In the genomic region with DNA sequence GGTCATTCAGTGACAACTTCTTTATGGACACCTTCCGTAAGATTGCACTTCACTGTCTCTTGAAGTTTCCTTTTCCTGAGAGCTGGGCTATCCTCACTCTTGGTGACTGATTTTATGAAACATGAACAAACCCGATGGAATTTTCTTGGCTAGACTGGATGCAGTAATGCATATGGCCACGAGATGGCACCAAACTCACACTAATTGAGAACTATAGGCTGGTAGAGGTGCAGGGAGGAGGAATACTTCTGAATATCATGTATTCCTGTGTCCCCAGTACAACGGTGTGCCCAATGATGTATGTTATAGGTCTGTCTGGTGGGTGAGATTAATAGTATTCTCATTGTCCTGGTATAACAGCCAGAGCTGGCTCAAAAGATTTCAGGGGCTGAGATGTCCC, we compare ENCODE assay signal across 9 mouse cellular contexts. TPM values are rescaled to one million over a fixed set of nuclear protein-coding genes. Genes with fewer than 3 reads are reported as not detected.
DNase-seq lines count a peak whose midpoint lies in the region; ATAC-seq and TF ChIP-seq lines count a peak whose summit lies in the region.
"Had no signal": no experiment of that assay in that cellular context is flagged by ENCODE, and none has a peak within 500 bp of the region (broad histone marks: within the 10 kb centered on the region; RNA-seq: fewer than 3 reads in every experiment).

No protein-coding gene starts in this region.

- DNase-seq in c-Kit-positive CD71-negative TER-119-negative erythroid progenitor cells, embryonic 14.5 days (ENCODE audit: low read depth), result peak; percentile 40
- peak; percentile 75 for DNase-seq in forebrain, embryonic 11.5 days (ENCODE audit: low spot score)
- DNase-seq in heart, postnatal 14 days, result peak; percentile 70 to 83
- DNase-seq in kidney, postnatal 4 days, result peak; percentile 81 to 84
- peak; percentile 60 for DNase-seq in liver, postnatal 0 days
- DNase-seq in thymus, postnatal 25 days, result peak; percentile 69

- H3K9ac ChIP-seq in forebrain, embryonic 11.5 days (ENCODE audit: low read length), result no peak overlapping the region
- H3K9ac ChIP-seq in liver, postnatal 0 days (replicated peaks), result no peak overlapping the region
- H3K9ac ChIP-seq in neural tube, embryonic 14.5 days (replicated peaks; ENCODE audit: low read depth, low read length), result no peak overlapping the region

- no peak for TF ChIP-seq EP300 in liver, postnatal 0 days (IDR thresholded peaks at IDR 0.05; ENCODE audit: low read depth)

- H3K4me3 ChIP-seq in E14TG2a.4 (replicated peaks; ENCODE audit: low read length), result no peak overlapping the region
- H3K4me3 ChIP-seq in forebrain, embryonic 11.5 days (ENCODE audit: low read depth, low read length), result no peak overlapping the region
- no peak overlapping the region for H3K4me3 ChIP-seq in liver, postnatal 0 days (ENCODE audit: low read depth, low read length)
- no peak overlapping the region for H3K4me3 ChIP-seq in neural tube, embryonic 14.5 days (ENCODE audit: low read depth, low read length)

- H3K36me3 ChIP-seq in E14TG2a.4 (ENCODE audit: insufficient read depth, low read length), result no peaks in the 10 kb centered on the region
- H3K36me3 ChIP-seq in forebrain, embryonic 11.5 days (ENCODE audit: control insufficient read depth, insufficient read depth, low read length), result no peaks in the 10 kb centered on the region
- H3K36me3 ChIP-seq in liver, postnatal 0 days (replicated peaks; ENCODE audit: insufficient read depth, low read length), result no peaks in the 10 kb centered on the region
- no peaks in the 10 kb centered on the region for H3K36me3 ChIP-seq in neural tube, embryonic 14.5 days (ENCODE audit: control insufficient read depth, insufficient read depth, low read length)

- intact Hi-C loops in heart, postnatal 14 days (cut with DNase I), result loop anchor here (1.0 kb wide), 1 partner anchor 199 kb away; no protein-coding TSS in a partner anchor

- ATAC-seq in forebrain, embryonic 11.5 days (replicated peaks; ENCODE audit: low FRiP score), result peak; percentile 80
- peak; percentile 49 for ATAC-seq in liver, postnatal 0 days
- peak; percentile 90 for ATAC-seq in neural tube, embryonic 14.5 days (ENCODE audit: low read depth)

- WGBS in forebrain, embryonic 11.5 days, result 27% methylated on average over 4 of the region's 4 CpGs
- WGBS in liver, postnatal 0 days (ENCODE audit: insufficient replicate concordance), result 20% methylated on average over 4 of the region's 4 CpGs
- WGBS in neural tube, embryonic 14.5 days, result 29% methylated on average over 4 of the region's 4 CpGs

- no peak overlapping the region for H3K4me2 ChIP-seq in forebrain, embryonic 11.5 days (ENCODE audit: low read depth, low read length, severe bottlenecking)
- no peak overlapping the region for H3K4me2 ChIP-seq in liver, postnatal 0 days (ENCODE audit: low read depth, low read length)
- no peak overlapping the region for H3K4me2 ChIP-seq in neural tube, embryonic 14.5 days (ENCODE audit: low read depth, low read length)

- no peaks in the 10 kb centered on the region for H3K27me3 ChIP-seq in E14TG2a.4 (ENCODE audit: insufficient read depth, low read length)
- H3K27me3 ChIP-seq in forebrain, embryonic 11.5 days (ENCODE audit: control insufficient read depth, insufficient read depth, low read length), result no peaks in the 10 kb centered on the region
- no peaks in the 10 kb centered on the region for H3K27me3 ChIP-seq in liver, postnatal 0 days (ENCODE audit: insufficient read depth, low read length)
- H3K27me3 ChIP-seq in neural tube, embryonic 14.5 days (ENCODE audit: control insufficient read depth, insufficient read depth, low read length), result no peaks in the 10 kb centered on the region

- H3K27ac ChIP-seq in forebrain, embryonic 11.5 days (ENCODE audit: low read depth, low read length), result no peak overlapping the region
- no peak overlapping the region for H3K27ac ChIP-seq in liver, postnatal 0 days (ENCODE audit: low read depth)
- no peak overlapping the region for H3K27ac ChIP-seq in neural tube, embryonic 14.5 days (ENCODE audit: low read depth, low read length)

- TF ChIP-seq CTCF in E14TG2a.4 (conservative IDR thresholded peaks at IDR 0.05; ENCODE audit: low read length), result peak; percentile 72
- peak; percentile 86 for TF ChIP-seq CTCF in liver, postnatal 0 days (IDR thresholded peaks at IDR 0.05; ENCODE audit: low read depth)

- no peaks in the 10 kb centered on the region; the same call in 1 of the 2 replicates for H3K4me1 ChIP-seq in E14TG2a.4 (replicated peaks; ENCODE audit: low read depth, low read length)
- no peaks in the 10 kb centered on the region for H3K4me1 ChIP-seq in forebrain, embryonic 11.5 days (replicated peaks; ENCODE audit: control insufficient read depth, insufficient read depth, low read length)
- no peaks in the 10 kb centered on the region for H3K4me1 ChIP-seq in liver, postnatal 0 days (ENCODE audit: insufficient read depth)
- H3K4me1 ChIP-seq in neural tube, embryonic 14.5 days (ENCODE audit: control insufficient read depth, insufficient read depth, low read length), result no peaks in the 10 kb centered on the region

- H3K9me3 ChIP-seq in E14TG2a.4 (ENCODE audit: low read length), result no peaks in the 10 kb centered on the region
- H3K9me3 ChIP-seq in forebrain, embryonic 11.5 days (ENCODE audit: control insufficient read depth, low read length), result no peaks in the 10 kb centered on the region
- no peaks in the 10 kb centered on the region for H3K9me3 ChIP-seq in liver, postnatal 0 days (ENCODE audit: low read length)
- no peaks in the 10 kb centered on the region for H3K9me3 ChIP-seq in neural tube, embryonic 14.5 days (ENCODE audit: control insufficient read depth, low read length)

RNA-seq across cellular contexts. Expression of a gene that starts 16.1 kb away (rescaled TPM):
- not detected in 2 replicates for polyA plus RNA-seq in forebrain, embryonic 11.5 days (2014; fragmentation: Nextera tagmentation; extraction: Ambion mirVana)
- under 1 TPM in 1 of 2 experiments, not detected in 1; 0.41 TPM for total RNA-seq in heart, postnatal 14 days (2021)
- not detected in 2 replicates for polyA plus RNA-seq in liver, postnatal 0 days (2015; fragmentation: Nextera tagmentation; extraction: Ambion mirVana)
- polyA plus RNA-seq in neural tube, embryonic 14.5 days (2014; fragmentation: Nextera tagmentation; extraction: Ambion mirVana), result not detected in 2 replicates

RNA-seq across cellular contexts. Expression of a gene that starts 32.6 kb away (rescaled TPM):
- not detected in 2 replicates for polyA plus RNA-seq in forebrain, embryonic 11.5 days (2014; fragmentation: Nextera tagmentation; extraction: Ambion mirVana)
- total RNA-seq in heart, postnatal 14 days (2021), result not detected
- polyA plus RNA-seq in liver, postnatal 0 days (2015; fragmentation: Nextera tagmentation; extraction: Ambion mirVana), result not detected in 2 replicates
- not detected in 2 replicates for polyA plus RNA-seq in neural tube, embryonic 14.5 days (2014; fragmentation: Nextera tagmentation; extraction: Ambion mirVana)
- polyA plus RNA-seq: gonadal fat pad, adult 2 months had no signal
